Mouse (Mus musculus): ENCODE measurements at regions not wholly inside any gene's neighbourhood (a gene's known extent, or its start where the extent isn't known, plus 50 kb on each side); places are given as distances from the start of the nearest gene placed in this dataset.
"Not testable (repeated sequence)": the region's sequence is repeated elsewhere in the genome, so short reads cannot be mapped to it uniquely, and the experiment has no call there.

DNA sequence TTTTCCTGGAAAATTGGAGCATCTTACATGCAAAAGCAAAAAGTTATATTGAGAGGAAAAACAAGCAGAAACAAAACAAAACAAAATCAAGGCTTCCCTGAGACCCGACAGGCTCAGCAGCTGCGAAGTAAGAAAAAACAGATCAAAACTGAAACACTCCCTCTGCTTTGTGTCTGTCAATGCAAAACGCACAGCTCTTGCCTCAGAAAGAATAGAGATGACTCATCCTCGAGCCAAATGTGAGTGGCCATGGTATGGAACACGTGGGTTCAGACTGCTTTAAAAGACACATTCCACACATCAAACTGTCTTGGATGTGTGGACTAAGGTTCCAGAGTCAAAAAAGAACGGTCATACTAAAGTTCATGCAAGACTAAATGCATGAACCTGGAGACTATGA lies 163.3 kb upstream of the Fer start:
- no peak for DNase-seq (ENCODE audit: extremely low read depth, low read depth)

DNA sequence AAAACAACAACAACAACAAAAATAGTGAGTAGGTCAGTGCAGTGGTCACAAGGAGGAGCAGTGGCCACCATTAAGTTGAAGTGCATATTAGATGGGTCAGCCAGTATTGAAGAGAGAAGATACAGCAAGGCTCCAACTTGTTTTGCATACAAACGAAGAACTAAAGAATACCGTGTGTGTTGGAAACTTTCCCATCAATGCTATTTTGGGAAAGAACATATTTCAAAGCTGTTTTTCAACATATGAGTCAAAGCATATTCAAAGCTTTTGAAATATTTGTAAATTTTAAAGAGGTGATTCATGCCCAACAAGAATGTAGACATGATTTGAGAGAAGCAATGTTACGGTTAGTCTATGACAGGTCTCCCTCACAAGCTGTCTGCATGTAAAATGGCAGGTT lies 157.9 kb upstream of the Fer start:
- no peak for DNase-seq (ENCODE audit: extremely low read depth, low read depth)

DNA sequence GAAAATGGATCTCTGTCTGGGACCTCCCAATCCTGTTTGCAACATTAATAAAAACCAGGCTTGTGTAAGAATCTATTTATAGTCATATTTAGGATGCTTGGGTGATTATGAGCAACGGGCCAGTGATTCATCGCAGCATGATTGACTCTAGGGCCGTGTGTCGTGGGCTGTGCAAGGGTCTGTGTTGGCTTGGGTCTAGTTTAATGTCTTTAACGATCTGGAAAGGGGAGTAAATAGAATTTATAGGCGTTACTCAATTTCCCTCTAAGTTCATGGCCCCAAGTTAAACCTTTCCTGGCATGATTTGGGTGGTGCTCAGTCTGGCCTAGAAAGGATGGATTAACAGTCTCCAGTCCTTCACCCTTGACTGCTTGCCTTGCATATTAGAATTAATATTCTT lies 149.9 kb upstream of the Fer start:
- no peak for DNase-seq (ENCODE audit: extremely low read depth, low read depth)

DNA sequence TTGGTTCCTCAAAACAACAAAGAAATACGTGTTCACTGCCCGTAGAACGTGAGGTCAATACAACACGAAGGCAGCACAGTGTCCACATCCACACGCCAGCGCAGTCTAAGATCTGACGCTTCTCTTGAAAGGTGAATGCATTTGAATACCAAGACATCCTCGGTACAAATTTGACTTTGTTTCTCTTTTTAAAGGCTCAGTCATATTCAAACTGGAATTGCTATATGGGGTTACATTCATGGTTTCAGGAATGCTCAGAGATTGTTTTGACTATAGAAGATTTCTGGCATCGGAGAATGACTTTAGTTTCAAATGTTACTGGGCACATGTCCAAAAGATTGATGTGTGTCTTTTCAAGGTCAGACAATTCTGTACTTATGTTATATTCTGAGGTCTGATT lies 147.2 kb upstream of the Fer start:
- DNase-seq (ENCODE audit: extremely low read depth, low read depth): no peak

DNA sequence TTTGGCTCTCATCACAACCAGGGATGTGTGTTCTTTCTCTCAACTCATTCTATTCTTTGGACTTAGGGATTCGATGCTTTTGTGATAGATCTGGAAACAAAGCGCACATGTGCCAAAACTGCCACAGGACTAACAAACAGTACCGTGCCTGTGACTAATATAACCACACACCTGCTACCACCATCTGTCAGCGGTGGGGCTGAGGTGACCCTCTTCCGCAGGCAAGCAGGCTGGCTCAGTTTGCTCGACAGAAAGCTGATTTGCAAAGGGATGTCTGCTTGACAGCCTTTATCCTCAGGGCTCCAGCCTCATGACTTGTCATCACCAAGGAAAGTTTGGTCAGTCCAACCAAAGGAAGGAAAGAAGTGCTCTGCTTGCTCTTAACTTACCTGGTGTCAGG lies 146.7 kb upstream of the Fer start:
- DNase-seq (ENCODE audit: extremely low read depth, low read depth): no peak

DNA sequence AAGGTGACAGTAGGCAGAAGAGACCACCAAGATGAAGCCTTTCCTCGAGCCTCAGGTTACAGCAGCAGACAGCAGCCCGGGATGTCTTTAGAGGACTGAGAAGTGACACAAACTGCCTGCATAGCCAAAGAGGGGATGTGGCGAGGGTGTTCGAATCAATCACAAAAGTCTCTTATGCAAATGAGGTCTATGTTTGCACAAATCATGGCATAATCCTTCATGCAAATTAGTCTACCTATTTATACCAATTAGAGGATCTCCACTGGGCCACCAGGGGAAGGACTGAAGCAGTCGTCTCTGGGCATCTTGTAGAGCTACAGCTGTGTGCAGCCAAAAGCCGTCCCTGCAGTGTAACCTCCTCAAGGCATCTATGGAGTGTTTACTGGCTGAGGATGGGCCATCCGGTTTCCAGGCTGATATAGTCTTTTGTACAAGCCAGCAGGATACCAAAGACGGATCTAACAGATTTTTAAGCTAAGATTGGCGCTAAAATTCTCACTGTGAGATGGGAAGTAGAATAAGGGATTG lies 145.7 kb upstream of the Fer start:
- no peak for DNase-seq (ENCODE audit: extremely low read depth, low read depth)

DNA sequence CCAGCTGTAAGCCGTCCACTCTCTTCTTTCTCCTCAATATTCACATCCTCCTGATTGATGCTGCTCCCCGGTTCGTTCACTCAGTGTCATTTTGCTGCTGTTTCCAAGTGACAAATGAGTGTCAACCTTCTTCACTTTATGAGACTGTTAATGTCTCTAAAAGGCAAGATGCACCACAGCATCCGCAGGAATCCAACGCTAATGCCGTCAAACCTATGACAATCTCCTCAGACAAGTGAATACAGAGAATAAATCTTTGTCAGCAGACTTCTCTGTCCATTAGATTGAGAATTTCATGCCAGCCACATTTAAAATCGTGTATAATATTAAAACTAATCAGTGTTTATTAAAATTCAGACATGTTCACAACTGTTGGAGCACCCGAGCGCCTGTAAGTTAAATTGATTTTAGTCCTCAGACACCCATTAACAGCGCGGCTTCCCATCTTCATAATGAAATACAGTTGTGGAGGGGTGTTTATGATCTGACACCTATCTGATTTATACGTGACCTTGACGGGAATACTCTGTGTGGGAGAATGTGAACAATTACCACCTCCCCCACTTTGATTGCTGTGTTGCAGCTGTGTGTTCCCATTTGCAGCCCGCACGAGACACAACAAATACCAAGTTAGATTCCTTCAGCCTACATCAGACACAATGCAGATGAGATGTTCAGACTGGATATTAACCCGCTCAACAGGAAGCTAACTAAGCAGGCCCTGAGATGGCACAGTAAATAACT lies 143.7 kb upstream of the Fer start:
- DNase-seq (ENCODE audit: extremely low read depth, low read depth): no peak

DNA sequence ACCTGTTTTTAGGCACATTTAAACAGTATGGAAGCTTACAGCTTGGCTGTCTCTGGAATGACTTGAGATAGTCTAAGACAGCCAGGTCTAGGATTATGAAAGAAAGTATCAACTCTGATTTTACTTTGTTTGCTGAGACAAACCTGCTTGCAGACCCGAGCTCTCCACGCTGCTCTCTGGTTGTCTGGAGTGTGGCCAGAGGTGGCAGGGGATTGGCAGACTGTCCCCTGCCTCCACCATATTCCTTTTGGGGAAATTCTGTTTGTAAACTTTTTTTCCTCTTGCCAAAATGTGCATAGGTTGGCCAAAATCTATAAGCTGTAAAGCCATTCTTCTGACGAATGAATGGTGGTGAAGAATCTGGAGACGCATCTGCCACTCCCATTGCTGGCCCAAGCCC lies 143.1 kb upstream of the Fer start:
- DNase-seq (ENCODE audit: extremely low read depth, low read depth): no peak

DNA sequence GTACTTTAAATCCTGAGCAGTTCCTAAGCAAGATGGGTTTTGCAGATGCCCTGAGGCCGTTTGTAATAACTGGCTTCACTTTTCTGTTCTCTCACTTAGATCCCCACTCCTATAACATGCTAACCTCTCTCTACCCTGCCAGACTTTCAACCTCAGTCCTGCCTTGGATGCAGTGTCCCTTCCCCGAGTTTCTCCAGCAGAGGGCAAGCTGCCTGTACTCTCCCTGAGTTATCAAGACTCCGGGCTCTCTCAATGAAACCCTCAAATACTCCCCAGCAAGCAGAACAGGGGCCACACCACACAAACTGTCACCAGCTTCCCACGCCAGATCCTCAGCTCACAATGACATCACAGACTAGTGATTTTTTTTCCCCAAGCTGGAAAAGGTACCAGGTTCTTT lies 142.0 kb upstream of the Fer start:
- no peak for DNase-seq (ENCODE audit: extremely low read depth, low read depth)

DNA sequence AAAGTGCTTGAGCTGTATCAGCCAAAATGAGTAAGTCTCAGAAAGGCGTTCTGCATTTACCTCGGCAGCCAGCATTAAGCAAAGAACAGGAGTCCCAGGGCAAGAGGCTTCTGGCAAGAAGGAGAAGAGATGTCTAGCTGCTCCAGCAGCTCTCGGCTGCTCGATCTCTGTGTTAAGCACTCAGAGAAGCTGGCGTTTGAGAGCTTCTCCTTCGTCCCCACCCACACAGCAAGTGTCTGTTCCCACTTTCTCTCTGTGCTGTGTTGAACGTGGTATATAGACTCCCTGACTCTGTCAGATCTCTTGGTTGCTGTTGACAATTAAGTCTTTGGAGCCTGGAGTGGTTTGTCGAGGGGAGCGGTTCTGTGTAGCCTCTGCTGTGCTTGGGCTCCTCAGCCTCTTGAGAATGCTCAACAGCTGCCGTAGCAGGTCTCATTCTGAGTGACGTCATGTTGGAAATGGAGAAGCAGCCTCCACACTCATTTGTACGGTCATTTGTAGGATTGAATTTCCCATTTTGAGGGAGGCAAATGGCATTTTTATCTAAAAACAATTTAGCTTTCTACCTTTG lies 140.3 kb upstream of the Fer start:
- DNase-seq (ENCODE audit: extremely low read depth, low read depth): no peak

DNA sequence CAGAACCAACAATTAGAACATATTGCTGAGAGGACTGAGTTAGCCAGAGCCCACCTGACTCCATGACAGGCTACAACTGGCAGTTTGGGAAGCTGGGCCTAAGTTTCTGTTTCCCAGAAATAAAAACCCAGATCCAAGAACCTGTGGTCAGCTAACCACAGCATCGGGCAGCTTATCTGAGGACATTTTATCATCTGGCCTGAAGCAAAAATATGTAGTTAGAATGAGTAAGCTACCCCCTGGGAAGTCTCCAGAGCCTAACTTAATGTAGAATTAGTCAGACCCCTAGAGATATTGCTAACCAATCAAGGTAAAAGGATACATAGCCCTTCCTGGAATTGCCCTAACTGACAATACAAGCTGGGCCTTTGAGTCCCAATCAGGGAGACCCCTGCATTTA lies 124.7 kb upstream of the Fer start:
- DNase-seq (ENCODE audit: extremely low read depth, low read depth): no peak

DNA sequence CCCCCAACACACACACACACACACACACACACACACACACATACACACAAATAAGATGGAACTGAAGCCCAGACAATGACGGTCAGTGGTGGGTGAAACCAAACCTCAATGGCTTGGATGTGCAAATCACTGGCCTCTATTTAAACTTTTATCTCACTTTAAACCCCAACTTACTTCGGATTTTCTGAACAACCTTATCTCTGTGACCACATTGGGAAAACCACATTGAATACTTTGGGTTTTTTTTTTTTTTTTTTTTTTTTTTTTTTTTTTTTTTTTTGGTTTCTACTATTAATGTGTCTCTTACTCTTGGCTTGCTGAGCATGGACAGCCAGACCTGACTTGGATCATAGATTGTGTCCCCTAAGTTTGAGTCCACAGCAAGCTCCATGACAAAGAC lies 123.2 kb upstream of the Fer start:
- DNase-seq (ENCODE audit: extremely low read depth, low read depth): no peak

DNA sequence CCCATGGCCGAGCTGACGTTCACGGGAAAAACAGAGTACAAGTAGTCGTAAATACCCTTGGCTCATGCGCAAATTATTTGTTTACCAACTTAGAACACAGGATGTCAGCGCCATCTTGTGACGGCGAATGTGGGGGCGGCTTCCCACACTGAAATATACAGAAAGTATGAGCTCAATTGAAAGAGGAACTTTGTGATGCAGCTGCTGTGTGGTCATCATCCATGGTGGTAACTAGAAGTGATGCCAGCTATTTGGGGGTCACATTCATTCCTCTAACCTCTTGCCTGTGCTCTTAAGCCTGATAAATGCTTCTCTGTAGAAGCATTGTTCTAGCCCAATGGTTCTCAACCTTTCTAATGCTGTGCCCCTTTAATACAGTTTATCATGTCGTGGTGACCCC lies 113.6 kb upstream of the Fer start:
- DNase-seq (ENCODE audit: extremely low read depth, low read depth): not testable (repeated sequence)

DNA sequence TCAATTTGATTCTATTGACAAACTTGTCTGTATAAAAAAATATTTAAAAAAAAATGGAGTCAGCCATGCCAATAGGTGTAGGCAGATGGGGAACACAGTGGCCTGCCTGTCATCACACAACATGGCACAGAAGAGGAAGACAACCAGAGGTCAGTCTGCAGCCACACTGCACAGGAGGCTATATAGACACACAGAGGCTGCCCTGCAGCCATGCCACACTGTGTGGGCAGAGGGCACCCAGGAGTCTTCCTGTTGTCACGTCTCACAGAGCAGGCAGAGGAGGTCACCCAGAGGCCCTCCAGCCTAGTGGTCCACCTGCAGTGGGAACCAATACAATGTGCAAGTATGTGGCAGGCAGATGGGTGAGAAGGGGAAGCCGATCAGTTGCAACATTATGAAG lies 108.5 kb upstream of the Fer start:
- no peak for DNase-seq (ENCODE audit: extremely low read depth, low read depth)

DNA sequence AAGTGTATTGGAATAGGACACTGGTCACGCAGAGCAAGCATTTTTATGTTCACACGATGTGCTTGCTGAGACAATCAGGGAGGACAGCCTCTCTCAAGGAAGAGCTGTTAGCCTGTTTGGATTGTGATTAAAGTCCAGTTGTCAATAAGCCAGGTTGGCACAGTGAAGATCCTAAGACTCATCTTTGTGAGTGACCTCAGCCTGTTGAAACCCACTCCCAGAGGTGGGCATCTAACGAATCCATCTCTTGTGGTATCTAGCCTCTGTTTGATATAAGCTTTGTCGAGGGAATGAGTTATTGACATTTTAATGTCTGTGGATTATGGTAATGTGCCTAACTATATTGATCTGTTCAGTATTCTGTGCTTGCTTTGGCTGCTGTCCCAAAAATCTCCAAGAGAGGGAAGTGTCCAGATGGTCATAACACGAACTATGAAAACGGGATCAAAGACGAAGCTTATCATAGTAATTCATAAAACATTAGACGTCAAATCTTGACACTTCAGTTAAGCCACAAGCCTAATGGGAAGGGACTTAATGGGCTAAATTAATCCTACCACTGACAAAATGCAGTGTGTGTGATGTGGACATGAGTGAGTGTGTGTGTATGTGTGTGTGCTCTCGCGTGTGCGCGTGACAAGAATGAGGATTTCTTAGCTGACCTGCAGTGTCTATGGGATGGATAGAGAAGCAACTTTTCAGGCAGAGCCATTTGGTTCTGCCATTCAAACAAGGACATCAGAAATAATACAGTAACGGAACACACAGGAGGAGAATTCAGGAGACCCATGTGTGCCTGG lies 104.8 kb upstream of the Fer start:
- DNase-seq (ENCODE audit: extremely low read depth, low read depth): no peak

DNA sequence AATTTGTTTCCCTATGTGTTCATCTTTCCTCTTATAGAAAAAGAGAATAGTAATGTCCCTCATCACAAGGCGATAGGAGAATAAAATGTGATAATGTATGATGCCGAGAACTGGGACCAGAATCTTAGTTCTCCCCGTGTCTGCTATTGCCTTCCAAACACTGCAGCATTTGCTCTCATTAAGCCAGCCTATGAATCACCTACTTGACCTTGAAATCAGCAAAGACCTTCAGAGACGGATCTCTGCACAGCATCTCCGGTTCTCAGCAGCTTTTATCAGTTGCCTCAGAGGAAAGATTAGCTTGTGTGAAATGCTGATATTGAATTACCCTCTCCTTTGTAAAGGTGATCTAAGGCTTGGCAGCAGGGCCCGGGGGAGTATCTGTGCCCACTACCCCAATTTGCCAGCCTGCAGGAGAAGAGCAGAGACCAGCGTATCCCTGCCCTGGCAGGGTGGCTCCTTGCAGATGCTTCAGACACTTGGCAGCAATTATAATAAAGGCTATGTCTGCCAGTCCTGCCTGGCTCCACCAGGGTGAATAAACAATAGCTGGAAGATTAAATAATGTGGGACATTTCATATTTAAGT lies 104.0 kb upstream of the Fer start:
- DNase-seq (ENCODE audit: extremely low read depth, low read depth): no peak

DNA sequence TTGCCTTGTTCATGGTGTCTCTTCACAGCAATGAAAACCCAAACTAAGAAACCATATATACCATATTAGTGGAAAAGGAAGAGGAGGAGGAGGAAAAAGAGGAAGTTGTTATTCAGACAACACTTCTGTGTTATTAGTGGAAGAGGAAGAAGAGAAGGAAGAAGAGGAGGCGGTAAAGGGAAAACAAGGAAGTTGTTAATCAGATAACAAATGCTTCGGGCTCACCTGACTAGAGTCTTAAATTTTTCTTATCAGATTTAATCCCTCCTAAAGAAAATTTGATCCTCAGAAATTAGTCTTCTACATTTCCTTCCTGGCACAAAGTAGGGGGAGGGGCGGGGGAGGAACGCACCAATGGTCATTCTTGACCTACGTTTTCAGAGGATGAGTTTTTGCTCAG lies 101.8 kb upstream of the Fer start:
- no peak for DNase-seq (ENCODE audit: extremely low read depth, low read depth)

DNA sequence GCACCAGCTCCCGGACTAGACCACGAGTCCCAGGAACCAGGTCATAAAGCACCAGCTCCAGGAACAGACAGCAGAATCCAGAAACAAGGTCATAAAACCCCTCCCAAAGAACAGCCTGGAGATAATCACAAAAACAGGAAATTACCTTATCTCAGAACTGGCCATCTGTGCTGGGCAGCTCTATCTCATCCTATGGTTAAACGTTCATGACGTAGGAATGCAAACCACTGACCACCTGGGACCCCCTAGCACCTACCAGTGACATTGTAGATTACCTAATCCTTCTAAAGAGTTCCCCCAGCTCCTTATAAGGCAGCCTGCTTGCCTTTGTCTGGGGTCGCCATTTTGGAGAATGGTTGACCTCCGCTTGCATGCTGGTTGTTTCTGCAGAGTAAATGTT lies 91.8 kb upstream of the Fer start:
- DNase-seq (ENCODE audit: extremely low read depth, low read depth): no peak

DNA sequence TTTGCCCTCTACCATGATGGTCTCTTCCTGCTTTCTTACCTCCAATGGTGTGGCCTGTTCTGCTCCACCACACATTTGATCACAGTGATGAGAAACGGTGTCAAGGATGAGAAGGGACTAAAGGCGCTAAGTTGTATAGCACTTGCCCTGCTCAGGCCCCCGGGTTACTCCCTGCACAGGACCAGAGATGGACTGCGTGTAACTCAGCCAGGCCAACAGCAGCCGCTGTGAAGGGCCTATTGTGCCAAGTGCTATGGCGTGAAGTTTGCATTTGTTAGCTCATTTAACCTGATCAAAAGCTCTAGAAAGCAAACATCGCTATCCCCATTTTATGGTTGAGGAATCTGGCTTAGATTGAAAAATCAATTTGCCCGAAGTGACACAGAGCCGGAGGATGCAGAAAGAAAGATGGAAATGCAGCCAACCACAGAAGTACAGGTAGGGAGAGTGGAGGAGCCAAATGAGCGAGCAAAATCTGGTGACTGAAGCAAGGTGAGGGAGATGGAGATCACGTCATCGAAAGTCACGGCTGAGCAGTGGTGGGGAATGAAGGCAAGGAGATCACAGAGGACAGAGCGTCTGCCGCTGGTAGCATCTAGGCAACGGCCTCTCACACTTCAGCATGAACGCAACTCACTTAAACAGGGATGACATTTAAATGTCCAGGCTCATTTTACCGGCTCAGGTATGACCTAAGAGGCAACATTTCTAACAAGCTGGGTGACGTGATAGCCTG lies 78.3 kb upstream of the Fer start:
- DNase-seq (ENCODE audit: extremely low read depth, low read depth): no peak

DNA sequence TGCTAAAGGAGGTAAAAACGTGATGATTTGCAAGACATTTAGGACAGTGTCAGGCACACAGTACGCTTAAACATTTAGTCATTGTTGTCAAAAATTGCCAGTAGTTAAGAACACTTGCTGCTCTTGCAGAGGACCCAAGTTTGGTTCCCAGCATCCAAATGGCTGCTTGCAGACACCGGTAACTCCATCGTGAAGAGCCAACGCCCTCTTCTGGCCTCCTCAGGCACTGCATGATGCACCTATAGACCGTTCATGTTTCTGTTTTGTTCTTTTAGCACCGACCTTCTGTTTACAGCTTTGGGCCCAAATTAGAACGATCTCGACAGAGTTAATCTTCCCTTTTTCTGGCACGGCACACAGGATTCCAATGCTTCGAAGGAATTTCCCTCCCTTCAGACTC lies 76.4 kb upstream of the Fer start:
- DNase-seq (ENCODE audit: extremely low read depth, low read depth): no peak

DNA sequence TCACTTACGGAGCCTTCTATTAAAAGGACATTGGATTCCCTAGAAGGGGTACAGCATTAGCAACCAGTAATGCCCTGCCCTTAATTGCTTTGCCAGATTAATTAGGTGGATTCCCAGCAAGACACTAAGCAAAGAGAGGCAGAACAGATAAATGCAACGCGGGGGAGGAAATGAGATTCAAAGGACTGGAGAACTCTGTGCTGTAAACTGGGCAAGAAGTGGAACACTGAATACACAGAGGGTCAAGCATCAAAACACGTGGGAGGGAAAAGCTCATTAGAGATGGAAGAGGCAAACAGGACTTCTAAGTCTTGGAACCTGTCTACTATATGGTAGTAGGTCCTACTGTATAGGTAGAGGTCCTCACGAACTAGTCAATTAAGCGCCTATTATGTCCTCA lies 68.5 kb upstream of the Fer start:
- no peak for DNase-seq (ENCODE audit: extremely low read depth, low read depth)

DNA sequence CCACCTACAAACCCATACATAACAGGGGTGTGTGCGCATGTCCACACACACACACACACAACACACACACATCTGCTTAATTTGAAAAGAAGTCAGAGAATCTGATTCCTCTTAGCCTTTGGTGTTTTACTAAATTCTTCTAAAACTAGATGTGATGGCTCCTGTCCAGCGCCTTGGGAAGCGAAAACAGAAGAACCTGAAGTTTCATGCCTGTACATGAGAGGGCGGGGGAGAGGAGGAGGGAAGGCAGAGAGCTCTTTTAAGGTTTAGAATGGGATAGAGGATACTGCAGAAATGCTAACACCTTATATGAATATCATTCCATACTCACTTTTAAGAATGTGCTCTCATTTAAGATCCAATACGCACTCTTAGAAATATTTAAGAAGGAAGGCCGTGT lies 64.5 kb upstream of the Fer start:
- DNase-seq (ENCODE audit: extremely low read depth, low read depth): no peak
